Mouse (Mus musculus) adipose tissue, adult 10 weeks (tissue): Measurements from ENCODE around the gene Sprr2e. TPM values are rescaled to one million over a fixed set of nuclear protein-coding genes. Genes with fewer than 3 reads are reported as not detected.

Experiments
- polyA plus RNA-seq: library from polyadenylated mRNA; stranded (reverse); fragments of 350-450 nt; fragmentation: Illumina TruSeq; extraction: RNeasy Lipid Tissue Mini Kit (QIAGEN cat#74804); gene quantifications from one replicate; pipeline ENCODE4 v1.2.3, GENCODE M21; 2014; ENCODE audit warnings: low read depth, low replicate concordance

Gene Sprr2e
- not detected for polyA plus RNA-seq

DNA sequence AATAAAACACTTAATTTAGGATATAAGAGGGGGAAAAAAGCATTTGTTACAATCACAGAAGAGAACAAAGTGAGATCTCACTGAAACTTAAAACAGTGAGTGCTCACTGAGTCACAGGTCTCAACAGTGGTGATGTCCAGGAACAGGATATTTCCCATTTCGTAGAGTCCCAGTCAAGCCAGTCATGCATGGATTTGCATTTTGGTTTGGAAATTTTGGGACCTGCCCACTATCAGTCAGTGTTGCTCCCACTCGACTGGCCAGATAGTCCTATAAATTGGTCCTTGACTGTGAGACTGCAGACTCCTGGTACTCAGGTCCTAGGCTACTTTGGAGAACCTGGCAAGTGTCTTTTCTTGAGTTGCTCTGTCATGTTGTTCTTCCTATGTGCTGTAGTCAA is at the start of gene Sprr2e:
Gene Sprr2e (plus strand): TSS at position 301 of the 400 bp plus-strand sequence.

DNA sequence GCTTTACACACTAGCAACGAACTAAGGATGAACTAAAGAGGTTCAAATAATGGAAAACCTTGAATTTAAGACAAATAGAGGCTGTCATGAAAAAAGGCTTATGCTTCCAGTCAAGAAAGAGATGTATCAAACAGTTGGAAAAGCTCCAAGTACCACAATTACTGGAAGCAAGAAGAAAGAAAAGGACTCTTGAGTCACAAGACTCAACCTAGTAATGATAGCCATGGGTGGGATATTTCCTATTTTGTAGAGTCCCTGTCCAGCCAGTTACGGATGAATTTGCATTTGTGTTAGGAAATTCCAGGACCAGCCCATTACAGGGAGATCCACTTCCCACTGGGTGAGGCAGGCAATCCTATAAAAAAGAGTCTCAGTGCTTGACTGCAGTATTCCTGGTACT is 35.6 kb upstream of the Sprr2e start, which contains the start of gene Sprr2b:
Gene Sprr2b (plus strand): TSS at position 301 of the 400 bp plus-strand sequence.

DNA sequence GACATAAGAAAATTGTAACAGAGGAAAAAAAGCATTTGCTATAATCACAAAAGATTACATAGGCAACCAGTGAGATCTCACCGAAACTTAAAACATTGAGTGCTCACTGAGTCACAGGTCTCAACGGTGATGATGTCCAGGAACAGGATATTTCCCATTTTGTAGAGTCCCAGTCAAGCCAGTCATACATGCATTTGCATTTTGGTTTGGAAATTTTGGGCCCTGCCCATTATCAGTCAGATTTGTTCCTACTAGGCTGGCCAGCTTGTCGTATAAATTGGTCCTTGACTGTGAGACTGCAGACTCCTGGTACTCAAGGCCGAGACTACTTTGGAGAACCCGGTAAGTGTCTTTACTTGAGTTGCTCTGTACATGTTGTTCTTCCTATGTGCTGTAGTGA is 13.1 kb upstream of the Sprr2e start, which contains the start of gene Sprr2d:
Gene Sprr2d (plus strand): TSS at position 301 of the 400 bp plus-strand sequence.

DNA sequence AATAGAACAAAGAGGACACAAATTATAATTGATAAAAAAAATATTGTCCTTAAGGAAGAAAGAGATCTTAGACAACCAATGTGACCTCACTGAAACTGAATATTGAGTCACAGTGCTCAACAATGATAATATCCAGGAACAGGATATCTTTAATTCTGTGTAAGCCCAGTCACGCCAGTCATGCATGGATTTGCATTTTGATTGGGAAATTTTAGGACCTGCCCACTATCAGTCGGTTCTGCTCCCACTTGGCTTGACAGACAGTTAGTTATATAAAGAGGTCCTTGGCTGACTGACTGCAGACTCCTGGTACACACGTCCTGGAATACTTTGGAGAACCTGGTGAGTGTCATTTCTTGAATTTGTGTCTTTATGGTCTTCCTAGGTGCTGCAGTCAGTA is 12.9 kb downstream of the Sprr2e start, which contains the start of gene Sprr2f:
Gene Sprr2f (plus strand): TSS at position 301 of the 400 bp plus-strand sequence.

DNA sequence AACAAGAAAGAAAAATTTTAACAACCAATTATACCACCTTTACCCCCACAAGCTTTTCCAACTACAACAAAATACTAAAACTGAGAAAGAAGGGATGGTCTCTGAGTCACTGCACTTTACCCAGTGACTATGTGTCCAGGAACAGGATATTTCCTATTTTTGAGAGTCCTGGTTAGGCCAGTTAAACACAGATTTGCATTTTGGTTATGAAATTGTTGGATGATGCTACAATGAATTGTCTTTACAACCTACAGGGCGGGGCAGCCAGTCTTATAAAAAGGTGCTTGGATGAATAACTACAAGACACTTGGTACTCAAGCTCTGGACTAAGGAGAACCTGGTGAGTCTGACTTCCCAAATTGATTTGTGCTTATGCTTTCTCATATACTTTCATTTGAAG is 33.4 kb downstream of the Sprr2e start, which contains the start of gene Sprr2h:
Gene Sprr2h (plus strand): TSS at position 301 of the 400 bp plus-strand sequence.

Other genes starting within 250 kb of the Sprr2e start
- not detected for gene Prr9, start 228.2 kb upstream of the Sprr2e start, polyA plus RNA-seq
- gene Lelp1, start 209.4 kb upstream of the Sprr2e start, polyA plus RNA-seq: 22.1 TPM
- not detected for gene Sprr2a1, start 136.3 kb upstream of the Sprr2e start, polyA plus RNA-seq
- gene Sprr2a2, start 136.2 kb upstream of the Sprr2e start, polyA plus RNA-seq: 0.83 TPM
- gene Sprr2a3, start 66.7 kb upstream of the Sprr2e start, polyA plus RNA-seq: not detected
- not detected for gene Sprr2b, start 35.5 kb upstream of the Sprr2e start, polyA plus RNA-seq
- not detected for gene Sprr2d, start 13.0 kb upstream of the Sprr2e start, polyA plus RNA-seq
- gene Sprr2f, start 13.0 kb downstream of the Sprr2e start, polyA plus RNA-seq: not detected
- gene Sprr2h, start 33.5 kb downstream of the Sprr2e start, polyA plus RNA-seq: not detected
- gene Sprr2i, start 55.8 kb downstream of the Sprr2e start, polyA plus RNA-seq: not detected
- not detected for gene Sprr2j-ps, start 65.9 kb downstream of the Sprr2e start, polyA plus RNA-seq
- gene Gm9774, start 77.3 kb downstream of the Sprr2e start, polyA plus RNA-seq: 4.8 TPM
- gene Sprr2k, start 80.4 kb downstream of the Sprr2e start, polyA plus RNA-seq: not detected
- gene Sprr1b, start 86.6 kb downstream of the Sprr2e start, polyA plus RNA-seq: not detected
- not detected for gene Sprr3, start 106.6 kb downstream of the Sprr2e start, polyA plus RNA-seq
- not detected for gene Sprr1a, start 133.8 kb downstream of the Sprr2e start, polyA plus RNA-seq
- not detected for gene Sprr4, start 148.3 kb downstream of the Sprr2e start, polyA plus RNA-seq
- gene 2310046K23Rik, start 182.4 kb downstream of the Sprr2e start, polyA plus RNA-seq: not detected
- gene Ivl, start 221.6 kb downstream of the Sprr2e start, polyA plus RNA-seq: not detected
- 191 TPM for gene Smcp, start 236.9 kb downstream of the Sprr2e start, polyA plus RNA-seq